Mouse (Mus musculus) lung, adult 2 months (tissue): ENCODE results near the gene Prss44.

Experiments used
- CTCF ChIP-seq: fragments of 200-500 bp; IDR thresholded peaks from 2 replicates; pipeline ENCODE4 v1.5.1; 2011; ENCODE audit warnings: mild to moderate bottlenecking, low read length, control low read depth; ENCODE audit not compliant: insufficient read depth
- POLR2A ChIP-seq: fragments of 200-500 bp; IDR thresholded peaks from 2 replicates; pipeline ENCODE4 v1.6.1; 2011; ENCODE audit warnings: low read depth, mild to moderate bottlenecking, control low read depth, low read length, borderline replicate concordance; ENCODE audit errors: extremely low read depth

DNA sequence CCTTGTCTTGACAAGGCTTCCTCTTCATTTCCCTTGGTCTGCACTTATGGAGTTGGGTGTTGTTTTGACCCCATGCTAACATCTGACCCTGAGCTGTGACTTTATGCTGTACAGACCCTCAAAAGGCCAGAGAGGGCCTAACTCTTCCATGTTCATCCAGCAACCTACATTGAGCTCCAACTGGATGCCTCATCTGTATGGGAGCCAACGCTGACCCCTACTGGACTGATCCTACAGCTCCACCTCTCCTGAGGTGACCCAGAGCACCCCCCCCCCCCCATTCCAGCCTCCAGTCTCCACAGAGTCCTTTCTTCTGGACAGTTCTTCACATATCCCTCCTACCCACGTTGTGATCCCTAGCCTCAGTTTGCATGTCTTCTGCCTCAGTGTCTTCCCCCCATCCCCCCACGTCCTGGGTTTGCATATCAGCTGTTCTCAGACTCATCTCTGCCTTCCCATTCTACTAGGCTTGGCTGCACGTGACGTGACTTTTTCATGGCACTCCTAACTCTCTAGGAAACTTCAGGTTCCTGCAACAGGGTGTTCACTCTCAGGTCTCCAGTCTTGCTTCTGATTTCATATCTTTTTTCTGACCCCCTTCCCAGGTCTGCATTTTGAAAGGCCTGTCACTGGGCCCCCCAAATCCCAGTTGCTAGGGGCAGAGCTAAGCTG lies 34.4 kb upstream of the Prss44 start:
- no peak for TF ChIP-seq CTCF
- TF ChIP-seq POLR2A, result no peak
